Mouse (Mus musculus): ENCODE results near the gene Hist1h2an. TPM values are rescaled to one million over a fixed set of nuclear protein-coding genes. Genes with fewer than 3 reads are reported as not detected.
"Not testable (repeated sequence)": the region's sequence is repeated elsewhere in the genome, so short reads cannot be mapped to it uniquely, and the experiment has no call there.

The Hist1h2an gene
- total and polyA plus RNA-seq, 3 experiments = not detected

GRCm38 (mm10) chr13:21783255-21783617 lies 3.8 kb downstream of the Hist1h2an start, which contains the start of gene Hist1h3i:
TSS of gene Hist1h3i (minus strand) at chr13:21783370.
- Histone ChIP-seq H3K27me3 (ENCODE audit: control insufficient read depth, insufficient read depth, low read length) (no peaks in the 10 kb centered on the region), H3K79me2 (replicated peaks; ENCODE audit: control insufficient read depth, insufficient read depth, low read length) (no peaks in the 10 kb centered on the region), H3K36me3 (ENCODE audit: control insufficient read depth, insufficient read depth, low read length) (no peaks in the 10 kb centered on the region), H3K9ac (ENCODE audit: low read depth, low read length) (peak within 1 kb of the TSS; percentile 76), H3K4me3 (peak within 1 kb of the TSS; percentile 57), H3K27ac (peak within 1 kb of the TSS; percentile 44), H3K4me1 (ENCODE audit: control insufficient read depth, insufficient read depth, low read length) (peaks cover 2% of the 10 kb centered on the region; the same call in 1 of the 2 replicates)
- under 1% methylated on average over 20 of the region's 20 CpGs for WGBS
- intact Hi-C loops (cut with DNase I) = loop anchor here (10.0 kb wide), 1 partner anchor 1802 kb away; the partner anchor contains the start of gene Hist1h4d
- DNase-seq = peak; percentile 42 to 70
- TF ChIP-seq POLR2A (IDR thresholded peaks at IDR 0.05; ENCODE audit: insufficient read depth, low read depth, low read length) (peak; percentile 63), EP300 (IDR thresholded peaks at IDR 0.05; ENCODE audit: insufficient read depth, low read depth, low read length) (no peak), CTCF (IDR thresholded peaks at IDR 0.05) (no peak)

GRCm38 (mm10) chr13:21782361-21783254 lies 4.4 kb downstream of the Hist1h2an start:
- Histone ChIP-seq H3K4me3 (peak overlapping the region; percentile 57), H3K27ac (peak overlapping the region; percentile 44; the same call in 1 of the 2 replicates), H3K9ac (ENCODE audit: low read depth, low read length) (peak overlapping the region; percentile 76)
- TF ChIP-seq POLR2A (IDR thresholded peaks at IDR 0.05; ENCODE audit: insufficient read depth, low read depth, low read length) = 0 out of 2 replicates have a peak, but pooled peaks have one; percentile 43
- not testable (repeated sequence) for H3K27me3 ChIP-seq (ENCODE audit: control insufficient read depth, insufficient read depth, low read length); H3K4me1 ChIP-seq (ENCODE audit: control insufficient read depth, insufficient read depth, low read length); H3K36me3 ChIP-seq (ENCODE audit: control insufficient read depth, insufficient read depth, low read length); H3K79me2 ChIP-seq (replicated peaks; ENCODE audit: control insufficient read depth, insufficient read depth, low read length)
- intact Hi-C loops (cut with DNase I) = loop anchor here (10.0 kb wide), 1 partner anchor 1802 kb away; the partner anchor contains the start of gene Hist1h4d
- 6% methylated on average over 14 of the region's 35 CpGs for WGBS
- peak; percentile 33 to 41 for DNase-seq

GRCm38 (mm10) chr13:21781639-21782038 lies 5.4 kb downstream of the Hist1h2an start:
- no peaks in the 10 kb centered on the region for H3K36me3 ChIP-seq (ENCODE audit: control insufficient read depth, insufficient read depth, low read length)
- H3K4me1 ChIP-seq (ENCODE audit: control insufficient read depth, insufficient read depth, low read length) = peaks cover 2% of the 10 kb centered on the region; the same call in 1 of the 2 replicates
- no peak overlapping the region for H3K9ac ChIP-seq (ENCODE audit: low read depth, low read length)
- no peak overlapping the region for H3K27ac ChIP-seq
- no peak for TF ChIP-seq EP300 (IDR thresholded peaks at IDR 0.05; ENCODE audit: insufficient read depth, low read depth, low read length)
- TF ChIP-seq POLR2A (IDR thresholded peaks at IDR 0.05; ENCODE audit: insufficient read depth, low read depth, low read length) = no peak
- TF ChIP-seq CTCF (IDR thresholded peaks at IDR 0.05) = no peak
- intact Hi-C loops (cut with DNase I) = loop anchor here (10.0 kb wide), 1 partner anchor 1803 kb away; the partner anchor contains the start of gene Hist1h4d
- DNase-seq = no peak
- no peak overlapping the region for H3K4me3 ChIP-seq
- WGBS = 98% methylated on average over 1 of the region's 1 CpGs
- no peaks in the 10 kb centered on the region for H3K79me2 ChIP-seq (replicated peaks; ENCODE audit: control insufficient read depth, insufficient read depth, low read length)
- H3K27me3 ChIP-seq (ENCODE audit: control insufficient read depth, insufficient read depth, low read length) = no peaks in the 10 kb centered on the region

- 53% methylated on average over 6 of the region's 6 CpGs for WGBS
- no peak overlapping the region for H3K9ac ChIP-seq (ENCODE audit: low read depth, low read length)
- no peaks in the 10 kb centered on the region for H3K27me3 ChIP-seq (ENCODE audit: control insufficient read depth, insufficient read depth, low read length)
- TF ChIP-seq CTCF (IDR thresholded peaks at IDR 0.05) (no peak), EP300 (IDR thresholded peaks at IDR 0.05; ENCODE audit: insufficient read depth, low read depth, low read length) (no peak), POLR2A (IDR thresholded peaks at IDR 0.05; ENCODE audit: insufficient read depth, low read depth, low read length) (no peak)
- no peaks in the 10 kb centered on the region for H3K36me3 ChIP-seq (ENCODE audit: control insufficient read depth, insufficient read depth, low read length)
- H3K27ac ChIP-seq = no peak overlapping the region
- H3K4me3 ChIP-seq = peak overlapping the region; percentile 77
- DNase-seq = no peak
- H3K4me1 ChIP-seq (ENCODE audit: control insufficient read depth, insufficient read depth, low read length) = peaks cover 2% of the 10 kb centered on the region; the same call in 1 of the 2 replicates
- intact Hi-C loops (cut with DNase I) = loop anchor here (10.0 kb wide), 1 partner anchor 1804 kb away; the partner anchor contains the start of gene Hist1h4d
- 0 out of 2 replicates have a peak, but pooled peaks cover 1% of the 10 kb centered on the region for H3K79me2 ChIP-seq (replicated peaks; ENCODE audit: control insufficient read depth, insufficient read depth, low read length)
Measured at GRCm38 (mm10) chr13:21781021-21781555, 5.9 kb downstream of the Hist1h2an start.

- intact Hi-C loops (cut with DNase I) = loop anchor here (2.0 to 10.0 kb wide), 4 partner anchors 29 to 1805 kb away; partner anchors contain the start of genes Hist1h2ag, Hist1h2bj, Hist1h4d and Hist1h4i
- Histone ChIP-seq H3K36me3 (ENCODE audit: control insufficient read depth, insufficient read depth, low read length) (no peaks in the 10 kb centered on the region), H3K9ac (ENCODE audit: low read depth, low read length) (peak within 1 kb of the TSS; percentile 85), H3K79me2 (replicated peaks; ENCODE audit: control insufficient read depth, insufficient read depth, low read length) (0 out of 2 replicates have a peak, but pooled peaks cover 1% of the 10 kb centered on the region), H3K4me1 (ENCODE audit: control insufficient read depth, insufficient read depth, low read length) (peaks cover 2% of the 10 kb centered on the region; the same call in 1 of the 2 replicates), H3K27ac (peak within 1 kb of the TSS; percentile 58), H3K4me3 (peak within 1 kb of the TSS; percentile 77), H3K27me3 (ENCODE audit: control insufficient read depth, insufficient read depth, low read length) (no peaks in the 10 kb centered on the region)
- under 1% methylated on average over 44 of the region's 44 CpGs for WGBS
- peak; percentile 64 to 67 for DNase-seq
- TF ChIP-seq POLR2A (IDR thresholded peaks at IDR 0.05; ENCODE audit: insufficient read depth, low read depth, low read length) (peak; percentile 57; the same call in 1 of the 2 replicates), EP300 (IDR thresholded peaks at IDR 0.05; ENCODE audit: insufficient read depth, low read depth, low read length) (no peak), CTCF (IDR thresholded peaks at IDR 0.05) (no peak)
Measured at GRCm38 (mm10) chr13:21779767-21780731, 7.0 kb downstream of the Hist1h2an start, which contains the start of gene Hist1h1b. TSS of gene Hist1h1b (minus strand) at chr13:21780625.

All from heart, adult 2 months (tissue).